Mouse (Mus musculus): ENCODE measurements at regions not wholly inside any gene's neighbourhood (a gene's known extent, or its start where the extent isn't known, plus 50 kb on each side); places are given as distances from the start of the nearest gene placed in this dataset.
"Not testable (repeated sequence)": the region's sequence is repeated elsewhere in the genome, so short reads cannot be mapped to it uniquely, and the experiment has no call there.

DNA sequence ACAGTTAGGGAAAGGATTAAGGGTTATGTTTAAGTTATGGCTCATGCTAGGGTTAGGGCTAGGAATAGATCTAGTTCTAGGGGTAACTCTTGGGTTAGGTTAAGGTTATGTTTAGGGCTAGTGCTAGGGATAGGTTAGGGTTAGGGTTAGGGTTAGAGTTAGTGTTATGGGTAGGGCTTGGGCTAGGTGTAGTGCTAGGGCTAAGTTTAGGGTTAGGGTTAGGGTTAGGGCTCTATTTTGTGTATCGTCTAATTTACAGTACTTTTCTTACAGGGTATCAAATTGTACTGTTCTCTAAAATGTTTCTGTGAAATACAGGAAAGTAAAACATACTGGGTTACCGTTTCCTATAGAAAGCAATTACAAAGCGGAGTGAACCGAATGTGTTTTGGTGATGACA, 64.8 kb downstream of the Ptchd3 start:
- in situ Hi-C loops (cut with MboI, MseI) = no loop called here

DNA sequence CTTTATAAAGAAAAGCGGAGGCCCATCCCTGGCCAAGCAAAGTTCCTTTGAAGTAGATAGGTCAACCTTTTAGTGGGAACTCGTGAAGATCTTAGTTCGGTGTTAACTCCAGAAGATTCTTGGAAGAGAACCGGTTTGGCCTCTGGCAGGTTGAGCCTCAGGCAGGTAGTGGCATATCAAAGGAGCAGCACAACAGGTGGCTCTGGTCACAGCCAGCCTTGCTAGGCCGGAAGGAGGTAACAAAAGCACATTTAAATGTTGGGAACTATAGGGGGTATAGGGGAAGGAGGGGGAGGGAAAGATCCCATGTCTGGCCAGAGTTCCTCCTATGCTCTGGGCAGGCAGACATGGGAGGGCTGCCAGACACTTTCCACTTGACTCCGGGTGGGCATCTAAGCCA, 74.3 kb downstream of the Ptchd3 start:
- in situ Hi-C loops (cut with MboI, MseI) = not testable (repeated sequence)

DNA sequence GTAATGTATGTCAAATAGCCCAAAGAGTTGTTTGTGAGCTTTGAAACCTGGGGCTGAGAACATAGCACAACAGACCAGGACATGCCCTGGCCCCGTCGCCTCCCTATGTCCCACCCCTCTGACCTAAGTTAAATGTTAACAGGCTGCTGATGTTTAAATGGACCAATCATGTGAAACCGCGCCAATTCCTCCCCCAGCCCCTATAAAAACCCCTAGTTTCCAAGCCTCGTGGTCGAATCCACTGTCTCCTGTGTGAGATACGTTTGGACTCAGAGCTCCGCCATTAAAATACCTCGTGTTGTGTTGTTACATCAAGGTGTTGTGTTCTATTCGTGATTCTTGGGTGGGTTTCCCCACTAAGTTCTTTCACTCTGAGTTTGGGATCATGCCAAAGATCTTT, 94.6 kb downstream of the Ptchd3 start:
- in situ Hi-C loops (cut with MboI, MseI) = loop anchor here (5.0 kb wide), 1 partner anchor 33 kb away; no protein-coding TSS in a partner anchor

DNA sequence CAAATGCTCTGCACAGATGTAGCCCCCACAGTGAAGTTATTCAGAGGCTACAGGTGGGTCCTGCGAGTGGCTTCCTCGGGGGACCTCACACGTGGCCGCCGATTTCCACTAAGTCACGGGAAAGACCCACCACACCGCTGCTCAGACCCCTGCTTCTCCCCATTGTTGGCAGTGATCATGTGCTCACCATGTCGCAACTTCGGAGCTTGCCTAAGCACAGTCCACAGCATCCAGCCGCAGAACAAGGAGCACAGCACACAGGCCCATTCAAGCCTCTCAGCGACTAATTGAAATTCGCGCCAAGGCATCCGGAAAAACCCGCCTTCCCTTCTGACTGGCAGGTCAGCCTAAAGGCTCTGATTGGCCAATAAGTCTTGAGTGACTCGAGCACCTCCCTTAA, 95.0 kb downstream of the Ptchd3 start:
- in situ Hi-C loops (cut with MboI, MseI) = not testable (repeated sequence)

DNA sequence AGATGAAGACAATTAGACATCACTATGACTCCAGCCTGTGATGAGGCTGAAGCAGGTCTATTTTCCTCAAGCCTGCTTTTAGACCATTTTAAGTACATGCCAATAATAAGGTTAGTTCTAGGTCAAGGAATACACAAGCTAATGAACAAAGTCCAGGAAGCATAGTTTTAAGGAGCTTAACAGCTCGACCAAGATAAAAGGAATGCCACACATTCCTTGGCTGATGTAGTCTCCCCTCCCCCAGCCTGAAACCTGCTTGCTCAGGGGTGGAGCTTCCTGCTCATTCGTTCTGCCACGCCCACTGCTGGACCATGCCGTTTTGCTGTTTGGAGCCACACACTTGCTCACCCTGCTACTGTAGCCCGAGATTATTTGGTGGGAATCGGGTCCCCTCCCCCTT, 121.7 kb downstream of the Ptchd3 start:
- in situ Hi-C loops (cut with MboI, MseI) = not testable (repeated sequence)

DNA sequence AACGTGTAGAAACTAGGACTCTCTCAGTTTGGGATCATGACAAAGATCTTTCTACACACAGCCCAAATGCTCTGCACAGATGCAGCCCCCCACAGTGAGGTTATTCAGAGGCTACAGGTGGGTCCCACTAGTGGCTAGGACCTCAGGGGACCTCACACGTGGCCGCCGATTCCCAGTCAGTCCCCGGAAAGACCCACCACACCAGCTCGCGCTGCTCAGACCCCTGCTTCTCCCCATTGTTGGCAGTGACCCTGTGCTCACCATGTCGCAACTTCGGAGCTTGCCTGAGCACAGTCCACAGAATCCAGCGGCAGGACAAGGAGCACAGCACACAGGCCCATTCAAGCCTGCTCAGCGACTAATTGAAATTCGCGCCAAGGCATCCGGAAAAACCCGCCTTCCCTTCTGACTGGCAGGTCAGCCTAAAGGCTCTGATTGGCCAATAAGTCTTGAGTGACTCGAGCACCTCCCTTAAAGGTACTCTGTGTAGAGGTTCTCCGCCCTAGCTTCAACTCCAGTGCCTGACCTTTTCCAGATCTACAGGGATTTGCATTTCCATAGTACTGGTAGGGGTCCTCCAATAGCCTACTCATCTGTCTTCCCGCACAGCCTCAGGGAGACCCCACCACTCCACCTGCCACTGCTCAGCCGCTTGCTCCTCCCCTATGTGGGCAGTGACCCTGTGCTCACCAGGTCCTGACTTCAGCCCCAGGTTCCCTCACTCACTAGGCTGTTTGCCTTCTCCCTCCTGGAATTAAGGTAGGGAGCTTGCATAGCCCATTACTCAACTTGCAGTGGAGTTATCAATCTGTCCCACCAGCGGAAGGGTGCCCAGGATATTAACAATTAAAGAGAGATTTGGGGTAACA, 126.6 kb downstream of the Ptchd3 start:
- in situ Hi-C loops (cut with MboI, MseI) = loop anchor here (5.0 kb wide), 1 partner anchor 34 kb away; no protein-coding TSS in a partner anchor

DNA sequence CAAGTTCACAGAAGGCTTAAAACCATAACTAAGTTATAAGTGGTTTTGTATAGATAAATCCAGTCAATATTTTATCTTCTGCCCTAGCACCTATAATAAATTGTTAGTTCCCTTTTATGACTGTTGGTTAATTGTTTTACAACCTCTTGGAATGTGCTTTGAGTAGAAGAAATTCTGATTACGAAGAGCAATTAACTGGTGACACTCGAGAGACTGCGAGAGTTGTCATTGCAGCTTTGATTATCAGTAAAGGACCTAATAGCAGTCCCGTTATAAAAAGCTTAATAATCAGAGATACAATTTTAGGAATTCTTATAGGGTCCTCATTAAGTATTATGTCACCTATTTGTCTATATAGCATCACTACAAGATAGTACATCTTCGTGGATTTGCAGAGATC, 128.7 kb downstream of the Ptchd3 start:
- in situ Hi-C loops (cut with MboI, MseI) = loop anchor here (5.0 kb wide), 1 partner anchor 36 kb away; no protein-coding TSS in a partner anchor

DNA sequence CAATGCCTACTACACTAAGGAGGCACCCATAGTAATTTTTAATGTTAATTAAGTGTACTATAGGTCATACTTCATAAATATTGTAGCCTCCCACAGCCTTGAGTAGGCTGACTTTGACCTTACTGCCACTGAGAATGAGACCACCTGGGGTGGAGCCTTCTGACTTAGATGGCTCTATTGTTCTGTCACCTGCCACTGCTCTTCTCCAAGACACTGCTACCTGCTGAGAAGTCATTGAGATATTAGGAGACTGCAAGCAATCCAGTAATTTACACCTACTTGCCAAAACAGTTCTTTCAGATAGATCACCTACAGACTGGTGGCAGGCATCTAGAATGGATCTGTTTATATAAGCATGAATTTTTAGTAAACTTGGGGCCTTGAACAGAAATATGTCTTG, 134.1 kb downstream of the Ptchd3 start:
- in situ Hi-C loops (cut with MboI, MseI) = not testable (repeated sequence)

DNA sequence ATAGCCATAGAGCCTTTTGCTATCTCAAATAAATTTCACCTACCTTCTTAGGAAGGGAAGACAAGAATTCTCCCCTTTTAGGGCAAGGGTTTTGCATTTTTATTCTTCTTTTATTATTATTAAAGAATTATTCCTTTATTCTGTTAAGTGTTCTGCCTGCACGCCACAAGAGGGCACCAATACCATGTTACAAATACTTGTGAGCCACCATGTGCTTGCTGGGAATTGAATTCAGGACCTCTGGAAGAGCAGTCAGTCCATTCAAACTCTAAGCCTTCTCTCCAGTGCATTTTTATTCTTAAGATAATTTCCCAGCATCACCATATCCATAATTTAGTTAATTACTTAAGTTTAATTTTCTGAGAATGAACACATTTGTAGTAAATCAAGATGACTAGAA, 135.9 kb downstream of the Ptchd3 start:
- in situ Hi-C loops (cut with MboI, MseI) = not testable (repeated sequence)

Data from T-helper 2 cell (primary cell).